Mouse (Mus musculus): ENCODE measurements at regions not wholly inside any gene's neighbourhood (a gene's known extent, or its start where the extent isn't known, plus 50 kb on each side); places are given as distances from the start of the nearest gene placed in this dataset.

DNA sequence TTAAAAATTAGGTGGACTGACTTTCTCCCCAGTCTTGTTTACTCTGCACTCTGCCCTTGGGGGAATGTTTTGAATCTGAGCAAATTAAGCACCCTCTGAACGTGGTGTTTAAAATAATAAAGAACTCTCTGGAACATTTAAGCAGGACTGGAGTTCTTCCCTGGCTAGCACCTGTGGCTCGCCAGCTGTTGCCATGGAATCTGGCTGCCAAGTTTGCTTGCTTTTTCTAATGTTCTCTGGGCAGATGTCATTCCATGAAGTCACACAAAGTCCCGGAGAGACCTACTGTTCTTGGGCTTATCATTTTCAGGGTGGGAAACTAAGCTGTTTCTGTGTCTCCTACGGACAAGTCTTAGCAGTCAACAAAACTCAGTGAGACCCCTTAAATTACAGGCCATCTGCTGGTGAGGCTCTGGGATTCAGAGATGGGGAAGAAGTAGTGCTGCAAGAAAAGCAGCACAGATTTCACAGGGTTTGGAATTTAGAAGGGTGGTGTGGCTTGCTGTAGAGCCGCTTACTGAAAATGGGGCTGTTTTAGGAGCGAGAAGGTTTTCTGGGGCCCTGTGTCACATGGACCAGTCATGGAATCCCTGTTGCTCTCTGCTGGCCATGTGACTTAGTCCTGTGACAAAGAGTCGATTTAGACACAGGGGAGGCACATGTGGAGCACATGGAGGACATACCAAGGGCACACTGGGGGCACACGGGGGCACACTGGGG is 98.7 kb downstream of the Gas1 start:
- TF ChIP-seq POLR2A (IDR thresholded peaks at IDR 0.05; ENCODE audit: borderline replicate concordance, insufficient read depth, low read length) (no peak), CTCF (IDR thresholded peaks at IDR 0.05; ENCODE audit: borderline replicate concordance, insufficient read depth, low read depth, low read length) (no peak)
